Mouse (Mus musculus) heart, embryonic 11.5 days (tissue): ENCODE measurements around the gene Wars2. TPM values are rescaled to one million over a fixed set of nuclear protein-coding genes. Genes with fewer than 3 reads are reported as not detected.

Experiments used
- ATAC-seq: fragments of 200-750 bp; cut with Nextera tagmentation; replicated peaks from 2 replicates; pipeline ENCODE4 v1.8.0; 2017; ENCODE audit warnings: moderate library complexity; ENCODE audit not compliant: insufficient number of reproducible peaks, low FRiP score, low TSS enrichment
- H3K27ac ChIP-seq: fragments of 300-500 bp; sonication (generic); 2 replicates; pipeline ENCODE4 v1.5.1; 2014; ENCODE audit warnings: mild to moderate bottlenecking, low read depth, low read length
- H3K27me3 ChIP-seq: fragments of 300-500 bp; sonication (generic); 2 replicates; pipeline ENCODE4 v1.6.1; 2014; ENCODE audit warnings: mild to moderate bottlenecking, low read length, mixed read lengths; ENCODE audit not compliant: control insufficient read depth, insufficient read depth
- H3K36me3 ChIP-seq: fragments of 300-500 bp; sonication (generic); 2 replicates; pipeline ENCODE4 v1.6.1; 2014; ENCODE audit warnings: mild to moderate bottlenecking, low read length, moderate library complexity, mixed read lengths; ENCODE audit not compliant: control insufficient read depth, insufficient read depth
- H3K4me1 ChIP-seq: fragments of 300-500 bp; sonication (generic); 2 replicates; pipeline ENCODE4 v1.6.1; 2014; ENCODE audit warnings: low read length; ENCODE audit not compliant: control insufficient read depth, insufficient read depth
- H3K4me2 ChIP-seq: fragments of 300-500 bp; sonication (generic); 2 replicates; pipeline ENCODE4 v1.6.1; 2014; ENCODE audit warnings: mild to moderate bottlenecking, moderate library complexity
- H3K4me3 ChIP-seq: fragments of 300-500 bp; sonication (generic); 2 replicates; pipeline ENCODE4 v1.5.1; 2014; ENCODE audit warnings: low read depth, low read length
- H3K9ac ChIP-seq: fragments of 300-500 bp; sonication (generic); 2 replicates; pipeline ENCODE4 v1.6.1; 2014; ENCODE audit warnings: mild to moderate bottlenecking, low read depth, low read length, moderate library complexity
- H3K9me3 ChIP-seq: fragments of 300-500 bp; sonication (generic); replicated peaks from 2 replicates; pipeline ENCODE4 v1.6.1; 2016; ENCODE audit warnings: low read length; ENCODE audit not compliant: control insufficient read depth
- WGBS: fragments of 180-500 bp; shearing (Covaris S2); extraction: QIAGEN DNeasy Blood & Tissue Kit; methylation state at CpG from one replicate; pipeline ENCODE4 v1.1.7; 2014; ENCODE audit not compliant: insufficient replicate concordance; 5-methylcytosine and 5-hydroxymethylcytosine counted together
- polyA plus RNA-seq: library from polyadenylated mRNA; unstranded; fragments of >200 nt; fragmentation: Nextera tagmentation; extraction: Ambion mirVana; gene quantifications from 2 replicates; pipeline ENCODE4 v1.2.1, GENCODE M21; 2014

Gene Wars2
- polyA plus RNA-seq, 1 experiment from 2014 or later: 9.0 TPM

- no peak overlapping the region for H3K27ac ChIP-seq
- no peak overlapping the region for H3K9ac ChIP-seq
- no peaks in the 10 kb centered on the region for H3K27me3 ChIP-seq
- H3K4me1 ChIP-seq: no peaks in the 10 kb centered on the region
- H3K4me2 ChIP-seq: no peak overlapping the region
- no peaks in the 10 kb centered on the region for H3K36me3 ChIP-seq
- no peaks in the 10 kb centered on the region for H3K9me3 ChIP-seq
- no peak for ATAC-seq
- 68% methylated on average over 5 of the region's 5 CpGs for WGBS
- no peak overlapping the region for H3K4me3 ChIP-seq
Measured at GRCm38 (mm10) chr3:99173178-99173577, 32.3 kb downstream of the Wars2 start.

- Histone ChIP-seq H3K9ac (no peak overlapping the region), H3K4me1 (no peaks in the 10 kb centered on the region), H3K9me3 (no peaks in the 10 kb centered on the region), H3K27me3 (no peaks in the 10 kb centered on the region), H3K4me3 (no peak overlapping the region), H3K4me2 (no peak overlapping the region), H3K36me3 (no peaks in the 10 kb centered on the region), H3K27ac (no peak overlapping the region)
- 43% methylated on average over 9 of the region's 9 CpGs for WGBS
- no peak for ATAC-seq
Measured at GRCm38 (mm10) chr3:99174658-99175304, 33.9 kb downstream of the Wars2 start.

GRCm38 (mm10) chr3:99183355-99184016 is 42.6 kb downstream of the Wars2 start:
- no peaks in the 10 kb centered on the region for H3K9me3 ChIP-seq
- H3K9ac ChIP-seq: no peak overlapping the region
- ATAC-seq: 0 out of 2 replicates have a peak, but pooled peaks have one; percentile 18
- H3K4me2 ChIP-seq: no peak overlapping the region
- no peaks in the 10 kb centered on the region for H3K36me3 ChIP-seq
- 67% methylated on average over 17 of the region's 17 CpGs for WGBS
- no peaks in the 10 kb centered on the region for H3K27me3 ChIP-seq
- H3K4me1 ChIP-seq: no peaks in the 10 kb centered on the region
- no peak overlapping the region for H3K4me3 ChIP-seq
- H3K27ac ChIP-seq: peak overlapping the region; percentile 1; the same call in 1 of the 2 replicates

- 75% methylated on average over 1 of the region's 1 CpGs for WGBS
- Histone ChIP-seq H3K27ac (no peak overlapping the region), H3K4me2 (no peak overlapping the region), H3K4me1 (no peaks in the 10 kb centered on the region), H3K27me3 (no peaks in the 10 kb centered on the region), H3K36me3 (no peaks in the 10 kb centered on the region), H3K9ac (no peak overlapping the region), H3K4me3 (no peak overlapping the region), H3K9me3 (no peaks in the 10 kb centered on the region)
- ATAC-seq: no peak
Measured at GRCm38 (mm10) chr3:99184373-99184772, 43.5 kb downstream of the Wars2 start.

GRCm38 (mm10) chr3:99188097-99188496 is 47.2 kb downstream of the Wars2 start:
- Histone ChIP-seq H3K9ac (no peak overlapping the region), H3K4me2 (no peak overlapping the region), H3K27me3 (no peaks in the 10 kb centered on the region), H3K27ac (no peak overlapping the region), H3K4me3 (no peak overlapping the region), H3K36me3 (no peaks in the 10 kb centered on the region), H3K9me3 (no peaks in the 10 kb centered on the region), H3K4me1 (no peaks in the 10 kb centered on the region)
- 71% methylated on average over 1 of the region's 1 CpGs for WGBS
- ATAC-seq: no peak

GRCm38 (mm10) chr3:99193576-99193975 is 52.7 kb downstream of the Wars2 start:
- no peaks in the 10 kb centered on the region for H3K27me3 ChIP-seq
- H3K4me3 ChIP-seq: no peak overlapping the region
- H3K4me2 ChIP-seq: no peak overlapping the region
- 72% methylated on average over 4 of the region's 4 CpGs for WGBS
- no peaks in the 10 kb centered on the region for H3K36me3 ChIP-seq
- ATAC-seq: no peak
- H3K27ac ChIP-seq: no peak overlapping the region
- no peaks in the 10 kb centered on the region for H3K4me1 ChIP-seq
- H3K9me3 ChIP-seq: no peaks in the 10 kb centered on the region
- no peak overlapping the region for H3K9ac ChIP-seq

GRCm38 (mm10) chr3:99203331-99203730 is 62.5 kb downstream of the Wars2 start:
- no peak overlapping the region for H3K27ac ChIP-seq
- ATAC-seq: no peak

GRCm38 (mm10) chr3:99208416-99208815 is 67.5 kb downstream of the Wars2 start:
- no peaks in the 10 kb centered on the region for H3K36me3 ChIP-seq
- no peak overlapping the region for H3K4me3 ChIP-seq
- ATAC-seq: no peak
- 10% methylated on average over 1 of the region's 1 CpGs for WGBS
- peaks cover 10% of the 10 kb centered on the region for H3K4me1 ChIP-seq
- no peak overlapping the region for H3K4me2 ChIP-seq
- no peaks in the 10 kb centered on the region for H3K27me3 ChIP-seq
- no peaks in the 10 kb centered on the region for H3K9me3 ChIP-seq
- no peak overlapping the region for H3K27ac ChIP-seq
- H3K9ac ChIP-seq: no peak overlapping the region

More at GRCm38 (mm10) chr3:99203331-99203730, 62.5 kb downstream of the Wars2 start:
- Histone ChIP-seq H3K4me3 (no peak overlapping the region), H3K36me3 (no peaks in the 10 kb centered on the region), H3K4me1 (peaks cover 3% of the 10 kb centered on the region; the same call in 1 of the 2 replicates), H3K27me3 (no peaks in the 10 kb centered on the region), H3K9me3 (no peaks in the 10 kb centered on the region), H3K9ac (no peak overlapping the region), H3K4me2 (no peak overlapping the region)
